Mouse (Mus musculus) c-Kit-negative CD71-positive TER-119-positive erythroid progenitor cells, embryonic 14.5 days (primary cell): ENCODE results near the gene Gm3404.
"Not testable (repeated sequence)": the region's sequence is repeated elsewhere in the genome, so short reads cannot be mapped to it uniquely, and the experiment has no call there.

Experiments
- DNase-seq: peaks from one replicate; pipeline ENCODE4 v3.0.0-alpha.2; 2013; ENCODE audit warnings: low read depth, low spot score

Gene Gm3404

GRCm38 (mm10) chr5:146525501-146525900 lies at the start of gene Gm3404:
Gene Gm3404, plus strand, starts transcription at chr5:146525801.
- DNase-seq = not testable (repeated sequence)

- peak; percentile 2 for DNase-seq
Measured at GRCm38 (mm10) chr5:146479564-146479963, 46.0 kb upstream of the Gm3404 start.

GRCm38 (mm10) chr5:146481665-146482064 lies 43.9 kb upstream of the Gm3404 start, which contains the start of gene Gm6408:
Gene Gm6408, plus strand, starts transcription at chr5:146481965.
- not testable (repeated sequence) for DNase-seq

DNA sequence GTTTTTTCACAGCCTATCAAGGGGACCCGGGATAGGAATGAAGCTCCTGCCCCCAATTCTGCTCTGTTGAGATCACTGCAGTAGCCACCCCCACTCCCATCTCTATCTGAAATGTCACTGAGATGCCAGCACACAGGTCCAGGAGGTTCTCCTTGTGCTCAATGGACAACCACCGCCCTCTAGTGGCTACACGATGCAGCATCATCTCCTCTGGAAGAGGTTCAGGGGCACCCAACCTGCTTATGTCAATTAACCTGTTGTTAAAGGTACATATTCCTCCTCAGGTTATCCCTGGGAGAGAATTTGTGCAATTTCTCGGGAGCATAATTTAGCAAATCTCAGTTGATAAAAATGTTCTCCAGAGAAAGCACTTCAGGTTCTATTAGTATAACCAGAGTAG lies 36.6 kb upstream of the Gm3404 start:
- peak; percentile 1 for DNase-seq

GRCm38 (mm10) chr5:146491063-146491462 lies 34.5 kb upstream of the Gm3404 start, which contains the start of gene Gm6370:
Gene Gm6370, plus strand, starts transcription at chr5:146491363.
- not testable (repeated sequence) for DNase-seq

DNA sequence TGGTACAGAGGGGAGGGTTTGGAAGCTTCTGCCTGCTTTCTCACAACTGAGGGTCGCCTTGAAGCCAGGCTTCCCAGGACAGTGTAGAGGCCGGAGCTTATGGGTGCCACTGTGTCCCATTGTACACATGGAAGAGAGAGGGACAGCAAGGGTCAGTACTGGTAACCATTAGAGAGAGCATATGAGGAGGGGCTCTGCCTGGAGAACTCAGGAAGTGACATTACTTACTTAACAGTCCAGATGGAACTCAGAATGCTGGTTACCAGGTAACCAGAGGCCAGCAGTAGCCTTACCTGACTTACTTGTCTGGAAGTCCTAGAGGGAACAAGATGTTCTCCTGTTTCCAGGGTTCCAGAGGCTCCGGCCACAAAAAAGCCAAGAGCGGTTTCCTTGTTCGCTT lies 23.5 kb upstream of the Gm3404 start, which contains the start of gene 4930449I24Rik:
TSS of gene 4930449I24Rik (plus strand) at position 301 of the 400 bp plus-strand sequence.
- not testable (repeated sequence) for DNase-seq

DNA sequence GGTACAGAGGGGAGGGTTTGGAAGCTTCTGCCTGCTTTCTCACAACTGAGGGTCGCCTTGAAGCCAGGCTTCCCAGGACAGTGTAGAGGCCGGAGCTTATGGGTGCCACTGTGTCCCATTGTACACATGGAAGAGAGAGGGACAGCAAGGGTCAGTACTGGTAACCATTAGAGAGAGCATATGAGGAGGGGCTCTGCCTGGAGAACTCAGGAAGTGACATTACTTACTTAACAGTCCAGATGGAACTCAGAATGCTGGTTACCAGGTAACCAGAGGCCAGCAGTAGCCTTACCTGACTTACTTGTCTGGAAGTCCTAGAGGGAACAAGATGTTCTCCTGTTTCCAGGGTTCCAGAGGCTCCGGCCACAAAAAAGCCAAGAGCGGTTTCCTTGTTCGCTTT lies 11.8 kb upstream of the Gm3404 start, which contains the start of gene Gm3402:
TSS of gene Gm3402 (plus strand) at position 301 of the 400 bp plus-strand sequence.
- not testable (repeated sequence) for DNase-seq

- not testable (repeated sequence) for DNase-seq
Measured at GRCm38 (mm10) chr5:146537347-146537746, 11.7 kb downstream of the Gm3404 start, which contains the start of gene Gm3409. Gene Gm3409, plus strand, starts transcription at chr5:146537647.

GRCm38 (mm10) chr5:146555836-146556235 lies 30.2 kb downstream of the Gm3404 start, which contains the start of gene Gm3415:
Gene Gm3415, plus strand, starts transcription at chr5:146556136.
- not testable (repeated sequence) for DNase-seq

DNA sequence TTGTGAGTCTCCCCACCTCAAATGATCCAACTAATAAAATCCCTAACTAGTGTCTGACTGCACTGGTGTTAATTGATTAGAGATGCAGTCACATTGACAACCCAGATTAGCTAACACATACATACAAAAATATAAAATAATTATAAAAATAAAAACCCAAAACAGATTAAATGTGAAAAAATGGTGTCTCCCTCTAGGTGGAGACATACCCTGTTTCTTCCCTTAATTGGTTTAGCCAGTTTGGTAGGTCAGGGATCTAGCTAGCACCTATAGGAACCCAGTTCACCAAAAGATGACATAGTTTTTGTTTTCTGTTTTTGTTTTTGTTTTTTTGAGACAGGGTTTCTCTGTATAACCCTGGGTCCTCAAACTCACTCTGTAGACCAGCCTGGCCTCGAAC lies 38.7 kb downstream of the Gm3404 start:
- no peak for DNase-seq

- no peak for DNase-seq
Measured at GRCm38 (mm10) chr5:146567054-146567453, 41.5 kb downstream of the Gm3404 start.

DNA sequence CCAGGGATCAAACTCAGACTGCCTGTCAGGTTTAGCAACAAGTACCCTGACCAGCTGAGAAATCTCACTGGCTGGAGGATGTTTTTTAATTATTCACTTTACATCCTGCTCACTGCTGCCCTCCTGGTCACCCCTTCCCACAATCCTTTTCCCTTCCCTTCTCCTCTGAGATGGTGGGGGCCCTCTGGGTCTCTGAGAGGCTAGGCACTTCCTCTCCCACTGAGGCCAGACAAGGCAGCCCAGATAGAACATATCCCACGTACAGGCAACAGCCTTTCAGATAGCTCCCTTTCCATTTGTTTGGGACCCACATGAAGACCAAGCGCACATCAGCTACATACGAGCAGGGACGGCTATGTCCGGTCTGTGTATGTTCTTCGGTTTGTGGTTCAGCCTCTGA lies 44.6 kb downstream of the Gm3404 start:
- DNase-seq = not testable (repeated sequence)

DNA sequence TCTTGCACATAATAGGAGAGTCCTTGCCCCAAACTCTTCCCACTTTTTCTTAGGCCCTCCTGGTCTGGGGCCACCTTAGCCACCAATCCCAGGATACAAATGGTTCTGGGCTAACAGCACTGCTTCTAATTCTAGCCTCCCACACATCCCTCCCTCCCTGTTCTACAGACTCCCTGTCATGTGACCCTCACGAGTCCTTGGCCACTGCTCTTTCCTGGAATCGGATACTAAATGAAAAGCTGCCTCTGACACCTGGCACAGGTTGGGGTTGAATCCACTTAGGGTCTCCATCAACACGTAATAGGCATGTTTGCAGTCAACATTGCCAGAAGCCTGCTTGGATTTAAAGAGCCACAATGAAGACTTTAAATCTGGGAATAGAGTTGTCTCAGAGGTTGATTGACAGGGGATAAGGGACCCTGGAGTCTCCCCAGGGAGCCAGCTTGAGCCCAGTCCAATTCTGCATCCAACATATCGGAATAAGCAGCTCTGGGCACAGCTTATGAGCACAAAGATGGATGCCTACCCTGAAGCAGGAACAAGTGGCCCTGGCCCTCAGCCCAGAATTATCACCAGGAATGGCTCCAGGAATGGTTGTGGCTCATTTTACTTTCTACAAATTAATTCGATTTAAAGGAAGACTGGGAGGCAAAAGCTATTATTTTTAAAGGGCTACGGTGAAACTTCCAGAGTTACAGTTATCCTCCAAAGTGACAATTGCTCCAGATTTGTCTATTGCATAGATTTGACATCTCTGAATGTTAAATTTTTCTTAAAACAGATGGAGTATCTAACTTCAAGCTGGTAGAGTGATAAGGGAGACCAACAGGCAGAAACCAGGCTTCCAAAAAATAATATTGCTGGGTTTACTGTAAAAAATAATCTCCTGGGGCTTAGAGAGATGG lies 46.5 kb downstream of the Gm3404 start:
- not testable (repeated sequence) for DNase-seq

DNA sequence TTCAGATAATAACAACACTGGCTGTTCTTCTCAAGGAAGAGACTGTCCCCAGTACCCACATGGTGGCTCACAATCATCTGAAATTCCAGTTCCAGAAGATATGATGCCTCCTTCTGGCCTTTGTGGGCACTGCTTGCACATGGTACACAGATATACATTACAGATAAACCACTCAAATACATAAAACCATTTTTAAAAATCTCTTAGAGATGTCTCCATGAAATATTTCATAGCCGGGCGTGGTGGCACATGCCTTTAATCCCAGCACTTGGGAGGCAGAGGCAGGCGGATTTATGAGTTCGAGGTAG lies 47.1 kb downstream of the Gm3404 start:
- not testable (repeated sequence) for DNase-seq

- DNase-seq = no peak
Measured at GRCm38 (mm10) chr5:146576668-146577067, 51.1 kb downstream of the Gm3404 start.
